Mouse (Mus musculus): Measurements from ENCODE around the gene Gm12166. TPM values are rescaled to one million over a fixed set of nuclear protein-coding genes. Genes with fewer than 3 reads are reported as not detected.

The Gm12166 gene
- total RNA-seq, 2 experiments from 2014 or later = 0.72 to 1.4 TPM

DNA sequence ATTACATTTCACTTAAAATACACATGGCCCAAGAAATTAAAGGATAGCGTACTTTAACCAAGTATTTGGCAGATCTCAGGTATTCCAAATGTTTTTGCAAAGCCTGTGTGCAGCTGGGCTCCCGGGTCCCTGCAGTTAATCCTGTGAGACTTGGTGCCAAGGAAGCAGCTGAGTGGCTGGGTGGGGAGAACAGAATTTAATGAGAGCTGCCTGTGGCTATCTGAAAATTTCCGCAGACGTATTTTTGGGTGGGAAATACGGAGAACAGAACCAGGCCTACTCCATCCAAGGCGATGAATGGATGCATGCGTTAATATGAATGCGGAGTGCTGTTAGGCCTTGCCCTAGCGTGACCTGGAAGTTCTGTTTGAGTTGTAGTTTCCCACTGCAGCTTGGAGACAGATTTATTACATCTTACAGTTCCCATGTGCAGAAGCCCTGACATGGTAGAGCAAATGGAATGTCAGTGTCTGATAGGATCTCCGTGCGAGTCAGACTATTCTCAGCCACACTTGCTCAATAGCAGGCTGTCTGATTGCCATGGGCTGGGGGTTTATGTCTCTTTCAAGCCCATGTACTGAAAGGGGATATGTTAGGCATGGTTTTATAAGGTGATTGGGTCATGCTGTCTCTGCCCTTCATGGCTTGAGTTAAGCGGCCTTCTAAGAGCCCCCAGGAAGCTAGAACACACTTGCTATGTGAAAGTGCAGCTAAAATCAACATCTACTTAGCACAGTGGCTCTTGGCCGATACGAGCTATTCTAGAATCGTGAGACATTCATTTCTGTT lies 21.1 kb upstream of the Gm12166 start:
- peak; percentile 53 for DNase-seq

DNA sequence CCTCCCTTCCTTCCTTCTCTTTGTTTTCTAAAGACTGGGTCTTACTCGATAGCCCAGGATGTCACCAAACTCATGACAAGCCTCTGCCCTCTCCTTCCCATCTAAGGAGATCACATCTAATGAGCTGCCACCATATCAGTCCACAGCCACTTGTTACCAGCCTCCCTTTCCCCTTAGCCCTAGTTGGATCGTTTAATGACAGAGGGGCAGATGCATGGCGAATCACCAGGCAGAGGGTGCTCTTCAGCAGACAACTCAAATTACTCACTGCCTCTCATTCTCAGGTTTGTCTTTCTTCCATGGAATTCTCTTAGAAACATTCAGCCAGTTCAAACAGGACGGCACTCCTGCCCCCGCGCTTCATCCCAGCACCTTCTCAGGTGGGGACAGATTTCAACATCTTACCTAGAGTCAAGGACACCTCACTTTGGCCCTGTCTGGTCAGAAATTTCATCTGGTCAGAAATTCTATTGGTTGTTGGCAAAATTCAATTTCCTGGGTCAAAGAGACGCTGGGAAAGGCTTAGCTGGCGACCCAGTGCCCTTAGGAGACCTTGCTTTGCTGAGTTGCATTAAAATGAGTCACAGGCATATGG lies 20.4 kb upstream of the Gm12166 start:
- no peak for DNase-seq

DNA sequence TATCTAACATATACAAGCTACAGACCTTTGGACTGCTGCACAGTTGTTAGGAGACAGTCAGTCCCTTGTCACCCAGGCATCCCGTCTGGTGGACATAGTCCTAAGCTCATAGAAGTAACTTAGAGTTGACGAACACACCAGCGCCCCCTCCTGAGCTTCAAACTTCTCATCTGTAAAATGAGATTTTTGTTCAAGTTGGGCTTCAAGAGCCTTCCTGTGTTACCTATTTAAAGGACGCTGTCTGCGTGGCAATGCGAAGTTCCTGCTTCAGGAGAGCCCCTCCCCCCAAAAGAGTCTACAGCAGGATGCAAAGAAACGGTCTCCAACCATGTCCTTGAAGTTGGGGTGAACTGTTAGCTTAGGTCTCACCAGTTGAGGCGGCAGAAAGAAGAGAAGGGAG lies 18.7 kb upstream of the Gm12166 start:
- DNase-seq = no peak

DNA sequence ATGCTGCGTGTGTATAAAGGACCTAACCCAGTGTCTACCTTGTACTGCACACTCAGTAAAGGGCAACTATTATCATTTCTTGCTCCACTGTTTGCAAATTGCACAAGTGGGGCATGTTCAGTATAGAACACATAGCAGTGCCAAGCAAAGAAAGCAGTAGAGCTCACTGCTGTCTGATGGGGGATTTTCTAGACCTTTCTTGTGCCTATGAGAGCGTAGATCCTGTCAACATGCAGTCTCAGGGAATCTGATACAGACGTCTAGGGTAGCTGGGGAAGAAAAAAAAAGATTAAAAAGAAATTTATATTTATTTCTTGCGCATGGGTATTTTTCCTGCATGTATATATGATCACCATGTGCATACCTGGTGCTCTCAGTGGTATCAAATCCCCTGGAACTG lies 18.0 kb upstream of the Gm12166 start:
- no peak for DNase-seq

DNA sequence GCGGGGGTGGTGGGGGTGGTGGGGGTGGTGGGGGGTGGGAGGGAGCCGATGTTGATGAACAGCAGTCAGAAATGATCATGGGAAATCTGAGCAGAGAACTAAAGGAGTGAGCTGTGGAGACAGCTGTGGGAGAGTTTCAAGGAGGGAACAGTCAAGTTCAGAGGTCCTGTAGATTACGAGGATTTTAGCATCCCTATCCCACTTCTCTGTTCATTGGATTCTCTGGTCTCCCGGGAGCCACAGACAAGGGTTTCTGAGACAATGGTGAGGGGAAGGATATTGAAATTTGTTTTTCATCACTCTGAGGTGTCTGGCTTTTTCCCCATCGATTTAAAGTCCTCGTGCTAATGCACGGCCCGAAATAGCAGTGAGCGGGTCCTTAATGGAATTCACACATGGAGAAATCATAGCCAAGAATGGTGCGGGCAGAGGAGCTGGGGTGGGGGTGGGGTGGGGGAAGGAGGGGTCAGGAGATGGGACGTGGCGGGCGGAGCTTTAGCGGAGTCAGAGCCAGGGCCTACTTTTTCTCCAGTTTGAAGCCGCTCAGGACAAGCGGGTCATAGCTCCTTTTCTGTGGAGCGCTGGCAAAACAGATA lies 17.4 kb upstream of the Gm12166 start:
- no peak for DNase-seq

DNA sequence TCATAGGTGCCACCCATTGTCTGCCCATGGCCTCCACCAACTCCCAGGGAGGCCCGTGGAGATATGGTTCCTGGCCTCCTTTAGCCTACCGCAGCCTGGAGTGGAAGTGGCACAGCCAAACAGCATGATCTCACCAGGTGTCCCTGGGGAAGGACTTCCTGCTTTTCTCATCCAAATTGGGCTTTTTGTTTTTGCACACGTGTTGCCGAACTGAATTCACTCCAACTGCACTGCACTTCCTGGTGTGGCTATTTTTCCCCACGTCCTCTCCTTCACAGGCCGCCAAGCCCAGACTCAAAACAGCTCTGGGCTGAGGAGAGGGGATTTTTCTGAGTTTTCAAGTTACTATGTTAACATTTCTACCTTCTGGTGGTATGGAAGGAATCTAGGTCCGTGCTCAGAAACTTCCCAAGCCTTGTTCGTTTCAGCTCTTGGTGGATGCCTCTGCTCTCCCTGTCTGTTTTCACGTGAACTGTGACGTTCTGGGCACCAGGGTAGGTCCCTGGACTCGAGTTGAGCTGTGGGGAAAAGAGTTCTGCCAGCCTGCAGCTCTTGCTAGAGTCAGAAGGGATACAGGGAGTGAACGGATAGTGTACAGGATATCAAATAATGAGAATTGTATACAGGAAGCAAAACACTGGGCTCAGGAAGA lies 16.8 kb upstream of the Gm12166 start:
- peak; percentile 27 for DNase-seq

DNA sequence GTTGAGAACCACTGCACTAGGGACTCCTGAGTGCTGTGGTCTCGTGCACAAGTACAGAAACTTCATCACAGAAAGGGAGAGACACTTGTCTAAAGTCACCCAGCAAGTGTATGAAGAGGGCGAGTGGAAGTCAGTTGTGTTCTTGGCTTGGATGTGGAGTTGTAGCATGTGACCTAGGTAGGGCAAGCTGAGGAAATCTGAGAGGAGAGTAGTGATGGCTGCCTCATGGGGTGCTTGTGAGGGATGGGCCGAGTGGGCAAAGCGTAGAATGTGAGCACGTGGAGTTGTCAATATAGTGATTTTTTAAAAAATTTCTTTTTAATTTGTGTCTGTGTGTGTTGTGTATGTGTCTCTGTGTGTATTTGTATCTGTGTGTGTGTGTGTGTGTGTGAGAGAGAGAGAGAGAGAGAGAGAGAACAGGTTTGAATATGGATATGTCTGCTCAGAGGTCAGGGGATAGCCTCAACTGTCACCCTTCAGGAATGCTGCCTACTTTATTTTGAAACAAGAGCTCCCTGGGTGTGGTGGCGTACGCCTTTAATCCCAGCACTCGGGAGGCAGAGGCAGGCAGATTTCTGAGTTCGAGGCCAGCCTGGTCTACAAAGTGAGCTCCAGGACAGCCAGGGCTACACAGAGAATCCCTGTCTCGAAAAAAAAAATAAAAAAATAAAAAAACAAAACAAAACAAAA lies 15.4 kb upstream of the Gm12166 start:
- DNase-seq = no peak

DNA sequence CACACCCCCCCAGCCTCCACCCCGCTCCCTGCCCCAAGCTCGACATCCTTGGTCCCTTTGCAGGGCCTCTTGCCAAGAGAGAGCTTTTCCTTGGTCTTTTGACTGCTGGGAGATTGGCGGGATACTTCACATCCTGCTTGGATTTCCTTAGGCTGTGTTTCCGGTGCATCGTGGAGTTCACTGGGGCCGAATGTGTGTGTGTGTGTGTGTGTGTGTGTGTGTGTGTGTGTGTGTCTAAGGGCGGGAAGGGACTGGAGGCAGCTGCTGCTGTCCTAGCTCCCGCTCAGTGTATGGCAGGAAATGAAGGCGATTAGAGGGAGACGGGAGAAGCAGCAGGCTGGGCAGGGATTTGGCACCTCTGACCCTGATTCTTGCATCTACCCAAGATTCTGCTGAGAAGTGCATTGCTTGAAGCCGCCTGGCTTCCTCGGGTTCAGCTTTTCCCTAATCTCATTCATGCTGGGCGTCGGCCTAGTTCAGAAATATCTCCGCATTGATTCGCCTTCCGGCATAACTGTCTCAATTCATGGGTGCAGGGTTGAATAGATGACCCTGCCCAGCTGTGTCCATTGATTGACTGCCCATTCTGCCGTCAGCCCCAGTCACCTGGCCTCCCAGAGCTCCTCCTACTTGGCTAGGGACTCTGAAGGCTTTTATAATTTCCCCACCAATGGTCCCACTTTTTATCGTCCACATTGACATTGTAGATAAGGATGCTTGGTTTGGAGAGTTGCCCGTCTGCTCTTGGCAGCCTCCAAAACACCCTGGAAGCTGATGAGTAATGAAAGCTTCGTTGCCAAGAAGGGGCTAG lies 13.3 kb upstream of the Gm12166 start:
- DNase-seq = peak; percentile 52

DNA sequence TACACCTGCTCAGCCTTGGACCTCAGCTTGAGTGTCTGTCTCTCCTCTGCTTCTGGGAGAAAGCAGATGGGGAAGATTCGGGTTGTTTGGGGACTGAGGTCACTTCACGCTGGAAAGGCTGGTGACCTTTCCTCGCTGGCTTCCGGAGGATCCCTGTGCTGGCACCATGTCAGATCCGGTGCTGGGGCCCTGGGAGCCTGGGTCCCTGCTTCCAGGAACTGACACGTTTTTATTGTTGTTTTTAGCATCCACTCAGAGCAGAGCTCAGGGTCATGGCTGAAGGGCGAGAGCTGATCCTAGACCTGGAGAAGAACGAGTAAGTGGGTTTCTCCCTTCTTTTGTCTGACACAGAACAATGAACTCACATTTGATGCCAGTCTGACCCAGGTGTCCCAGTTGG lies 12.6 kb upstream of the Gm12166 start:
- DNase-seq = peak; percentile 50

DNA sequence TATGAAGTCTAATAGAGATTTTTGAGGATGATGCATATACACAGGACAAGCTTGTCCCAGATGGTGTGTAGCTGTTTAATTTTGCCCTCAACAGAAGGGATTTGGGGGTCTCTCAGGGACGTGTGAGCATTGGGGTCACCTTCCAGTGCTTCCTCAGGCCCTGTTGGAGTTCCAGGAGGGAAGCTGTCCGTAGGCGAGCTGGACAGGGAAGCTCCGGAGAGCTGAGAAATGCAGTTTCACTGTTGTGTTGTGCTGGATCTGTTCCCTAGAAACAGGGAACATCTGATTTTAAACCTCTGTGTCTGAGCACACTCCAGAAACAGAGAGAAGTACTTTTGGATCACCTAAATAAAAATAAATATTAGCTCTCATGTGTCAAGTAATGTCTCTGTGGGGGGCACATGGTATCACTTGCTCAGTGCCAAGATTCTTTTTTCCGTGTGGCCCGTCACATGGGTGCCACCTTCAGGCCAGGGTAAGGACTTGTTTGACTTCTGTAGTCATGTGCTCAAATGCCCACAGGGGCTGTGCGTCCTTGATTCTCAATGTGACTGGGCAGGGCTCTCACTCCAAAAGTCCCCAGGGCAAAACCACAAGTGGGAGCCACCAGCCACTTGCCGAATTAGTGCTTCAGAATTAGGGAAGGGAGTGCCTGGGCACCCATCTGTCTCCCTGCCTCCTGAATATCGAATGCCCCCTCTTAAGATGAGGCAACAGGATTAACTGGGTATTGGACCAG lies 11.0 kb upstream of the Gm12166 start:
- DNase-seq = peak; percentile 38

DNA sequence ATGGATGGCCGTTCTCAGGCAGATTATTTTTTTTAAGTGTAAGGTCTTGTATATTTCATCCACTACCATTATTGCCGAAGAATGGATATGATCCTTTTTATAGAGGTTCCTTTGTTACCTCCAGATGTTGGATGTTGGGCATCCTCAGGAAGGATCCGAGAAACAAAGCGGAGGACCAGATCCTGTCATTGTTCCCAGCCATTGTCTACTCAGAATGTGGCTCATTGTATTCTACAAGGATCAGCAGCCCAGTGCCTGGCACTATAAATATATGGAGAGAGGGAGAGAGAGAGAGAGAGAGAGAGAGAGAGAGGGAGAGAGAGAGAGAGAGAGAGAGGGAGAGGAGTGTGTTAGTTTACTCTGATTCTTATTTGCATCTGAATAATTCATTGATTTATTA lies 10.4 kb upstream of the Gm12166 start:
- DNase-seq = no peak

DNA sequence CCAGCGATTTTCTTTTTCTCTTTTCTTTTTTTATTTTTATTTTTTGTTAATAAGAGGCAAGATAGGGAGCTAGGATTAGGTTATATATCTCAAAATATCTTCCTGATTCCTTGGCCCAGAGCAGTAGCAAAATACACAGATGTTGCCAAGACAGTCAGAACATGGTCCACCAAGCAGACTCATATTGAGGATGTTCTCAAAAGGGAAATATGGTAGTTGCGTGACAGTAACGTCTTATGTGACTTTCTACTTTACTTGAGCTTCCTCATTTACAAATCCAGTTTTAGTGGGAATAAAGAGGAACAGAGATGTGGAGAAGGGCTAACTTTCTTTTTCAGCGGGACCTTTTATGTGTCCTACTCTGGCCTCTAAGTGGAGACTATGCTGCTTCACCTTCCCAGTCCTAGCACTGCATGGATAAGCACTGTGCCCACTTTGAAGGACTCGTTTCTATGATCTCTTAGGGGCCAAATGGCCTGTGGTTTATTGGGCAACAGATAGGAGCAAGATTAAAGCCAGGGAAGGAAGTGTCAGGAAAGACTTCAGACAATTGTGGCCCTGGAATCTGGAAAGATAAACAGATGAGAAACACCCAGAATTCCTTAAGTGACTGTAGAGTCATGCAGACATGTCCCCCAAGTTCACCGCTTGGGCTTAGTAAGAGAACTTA lies 9.8 kb upstream of the Gm12166 start:
- no peak for DNase-seq

DNA sequence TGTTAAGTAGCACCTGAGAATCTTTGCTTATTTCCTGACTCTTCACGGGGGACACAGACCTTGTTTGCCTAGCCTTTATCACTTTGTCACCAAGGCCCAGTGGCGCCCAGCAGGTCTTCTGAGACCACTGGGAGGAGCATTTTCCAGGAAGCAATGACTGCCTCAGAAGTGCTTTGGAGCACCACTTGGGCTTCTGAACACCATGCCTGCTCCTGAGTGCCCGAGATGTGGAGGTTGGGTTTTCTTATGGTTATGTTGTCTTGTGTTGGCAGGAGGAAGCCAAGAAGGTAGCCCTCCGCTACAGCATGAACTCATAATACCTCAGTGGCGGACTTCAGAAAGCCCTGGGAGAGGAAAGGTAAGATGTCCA lies 8.5 kb upstream of the Gm12166 start:
- DNase-seq = no peak

DNA sequence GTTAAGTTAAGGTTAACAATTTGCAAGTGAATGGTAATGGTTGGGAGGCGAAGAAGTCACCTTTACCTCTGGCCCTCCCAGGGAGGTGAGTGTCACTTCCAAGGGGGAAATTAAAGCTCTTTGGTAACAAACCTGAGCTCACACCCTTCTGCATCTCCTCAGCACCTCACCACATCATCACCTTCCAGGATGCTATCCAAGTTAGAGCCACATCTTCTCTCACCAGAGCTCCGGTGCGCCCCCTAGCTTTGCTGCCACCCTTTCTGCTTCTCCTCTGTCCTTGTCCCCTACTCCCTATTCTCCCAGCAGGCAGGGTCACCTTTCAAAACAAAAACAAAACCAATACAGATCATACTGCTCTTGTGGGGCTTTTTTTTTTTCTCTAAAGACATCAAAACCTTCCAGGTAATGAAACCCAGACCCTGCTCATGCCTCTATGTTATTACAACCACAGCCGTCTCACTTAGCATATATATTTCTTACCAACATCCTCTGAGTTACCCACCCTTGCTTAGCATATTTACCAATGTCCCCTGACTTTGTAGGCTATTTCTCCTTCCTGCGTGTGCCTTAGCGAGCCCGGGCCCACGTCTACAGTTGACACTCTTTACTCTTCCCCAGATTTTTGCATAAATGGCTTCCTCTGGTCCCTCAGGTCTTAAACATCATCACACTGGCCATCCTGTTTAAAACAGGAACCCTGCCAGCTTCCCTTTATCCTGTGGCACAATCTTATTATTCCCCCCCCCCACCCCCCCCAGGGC lies 7.9 kb upstream of the Gm12166 start:
- DNase-seq = peak; percentile 35

DNA sequence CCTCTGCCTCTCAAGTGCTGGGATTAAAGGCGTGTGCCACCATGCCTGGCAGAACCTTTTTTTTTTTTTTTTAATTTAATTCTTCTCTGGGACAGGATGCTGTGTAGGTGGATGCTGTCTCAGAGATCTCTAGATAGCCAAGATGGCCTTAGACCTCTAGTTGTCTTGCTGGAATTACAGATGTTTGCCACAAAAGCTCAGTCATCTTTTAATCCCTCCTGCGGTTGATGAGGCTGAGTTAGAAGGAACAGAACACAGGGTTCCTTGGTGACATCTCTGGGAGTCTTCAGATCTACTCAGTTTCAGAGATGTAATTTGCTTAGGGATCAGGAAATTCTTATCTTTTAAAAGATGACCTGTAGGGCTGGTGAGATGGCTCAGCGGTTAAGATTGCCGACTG lies 6.8 kb upstream of the Gm12166 start:
- no peak for DNase-seq

DNA sequence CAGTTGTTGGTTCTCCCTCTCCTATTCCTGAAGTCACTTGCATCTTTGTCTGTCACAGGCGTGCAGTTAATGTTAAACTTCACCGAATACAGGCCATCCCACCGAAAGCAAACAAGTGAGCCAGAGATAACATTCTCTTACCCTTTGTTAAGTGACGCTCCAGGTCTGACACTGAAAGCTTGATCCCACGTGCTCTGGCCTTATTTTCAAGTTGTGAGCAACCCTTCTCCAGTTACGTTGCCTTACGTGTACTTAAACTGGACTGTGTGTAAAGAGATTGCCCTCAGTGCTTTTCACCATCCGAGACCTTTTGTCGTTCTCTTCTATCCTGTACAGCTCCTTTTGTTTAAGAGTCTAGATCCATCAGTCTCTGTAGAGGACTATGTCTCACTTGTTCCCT lies 5.9 kb upstream of the Gm12166 start:
- no peak for DNase-seq

DNA sequence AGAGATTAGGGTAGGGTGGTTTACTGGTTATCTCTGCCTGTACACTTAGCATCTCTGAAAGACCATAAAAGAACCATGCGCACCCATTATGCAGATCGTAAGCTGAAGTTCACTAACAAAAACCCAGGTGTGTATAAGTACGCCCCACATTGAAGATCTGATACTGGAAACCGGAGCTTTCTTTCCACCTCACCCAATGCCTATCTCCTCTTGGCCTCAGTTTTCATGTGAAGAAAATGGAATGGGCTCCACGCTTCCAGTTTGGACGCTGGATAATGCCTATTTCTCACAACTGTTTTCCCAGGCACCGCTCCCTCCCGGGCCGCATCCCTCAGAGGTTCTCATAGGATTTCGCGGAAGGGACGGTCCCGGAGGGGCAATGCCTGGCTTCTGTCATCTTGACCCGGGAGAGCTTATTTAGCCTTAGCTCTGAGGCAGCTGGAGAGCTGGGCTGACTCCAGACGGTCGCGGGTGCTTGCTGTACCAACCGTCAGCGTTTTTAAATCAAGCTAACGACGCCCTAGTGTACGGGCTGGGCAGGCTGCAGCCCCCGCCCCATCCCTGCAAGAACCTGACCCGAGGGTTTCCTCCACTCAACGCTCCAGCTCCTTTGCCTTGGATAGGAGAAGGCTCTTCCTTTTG lies 4.8 kb upstream of the Gm12166 start:
- DNase-seq = peak; percentile 58

DNA sequence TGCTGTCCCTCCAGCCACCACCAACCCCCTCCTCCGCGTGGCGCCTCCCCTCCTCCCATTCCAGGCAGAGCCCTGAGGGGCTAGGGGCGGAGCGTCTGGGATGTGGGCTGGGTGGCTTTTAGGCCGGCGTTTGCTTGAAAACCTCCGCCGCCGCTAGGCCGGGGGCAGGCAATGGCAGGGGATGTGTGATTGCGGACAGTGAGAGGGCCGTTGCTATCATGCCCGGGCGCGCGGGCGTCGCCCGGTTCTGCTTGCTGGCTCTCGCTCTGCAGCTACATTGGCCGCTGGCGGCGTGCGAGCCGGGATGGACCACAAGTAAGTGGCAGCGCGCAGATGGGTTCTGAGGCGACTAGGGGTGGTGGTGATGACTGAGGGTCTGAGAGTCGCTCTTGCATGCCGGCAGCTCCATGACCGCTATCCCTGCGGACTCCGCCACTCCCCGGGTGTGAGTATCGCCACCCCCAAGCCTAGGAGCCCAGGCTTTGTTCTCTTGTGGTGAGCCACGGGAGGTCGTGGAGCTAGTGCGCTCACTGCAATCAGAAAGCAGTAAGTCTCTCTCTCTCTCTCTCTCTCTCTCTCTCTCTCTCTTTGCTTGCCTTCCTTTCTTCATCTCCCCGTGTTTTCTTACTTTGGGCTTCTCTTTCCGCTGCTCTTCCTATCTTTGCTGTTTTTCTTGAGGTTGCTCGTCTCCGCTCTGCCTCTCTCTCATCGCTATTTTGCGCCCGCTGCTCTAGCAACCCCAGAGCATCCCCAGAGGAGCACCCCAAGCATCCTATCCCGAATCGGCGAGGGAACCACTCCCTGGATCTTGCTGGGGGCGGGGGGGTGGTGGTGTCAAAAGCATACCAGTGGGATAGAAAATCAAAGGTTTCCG lies 4.0 kb upstream of the Gm12166 start, which contains the start of gene Adam19:
TSS of gene Adam19 (plus strand) at position 97 of the 874 bp plus-strand sequence.
- DNase-seq = peak; percentile 73
